Mouse (Mus musculus) erythroblast, embryonic 14.5 days (primary cell): ENCODE measurements at regions not wholly inside any gene's neighbourhood (a gene's known extent, or its start where the extent isn't known, plus 50 kb on each side); places are given as distances from the start of the nearest gene placed in this dataset.

ENCODE experiments used
- GATA1 ChIP-seq: IDR thresholded peaks from 2 replicates; pipeline ENCODE4 v1.6.1; 2012; ENCODE audit warnings: low read length, inconsistent platforms, mixed read lengths
- TAL1 ChIP-seq: IDR thresholded peaks from 3 replicates; pipeline ENCODE4 v1.6.1; 2012; ENCODE audit warnings: low read length, inconsistent platforms, mixed read lengths

DNA sequence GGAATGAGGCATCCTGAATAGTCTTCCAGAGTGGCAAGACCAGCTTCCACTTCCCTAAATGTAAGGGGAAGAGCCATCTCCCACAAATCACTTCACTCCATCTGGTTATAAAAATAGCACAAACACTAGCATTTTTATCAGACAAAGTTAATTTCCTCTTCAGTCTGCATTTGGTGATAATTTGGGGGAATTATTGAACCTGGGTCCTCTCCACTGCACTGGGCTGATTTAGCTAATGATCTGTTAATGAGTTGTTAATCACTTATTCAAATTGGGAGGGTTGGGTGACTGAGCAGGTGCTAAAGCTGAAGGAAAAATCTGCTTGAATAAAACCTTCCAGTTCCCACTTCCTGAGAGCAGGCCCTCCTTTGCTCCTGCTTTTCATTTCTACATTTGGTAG, 531.4 kb upstream of the Kirrel3 start:
- TF ChIP-seq TAL1, result no peak
- TF ChIP-seq GATA1, result no peak
